Mouse (Mus musculus): Measurements from ENCODE around the gene Itpr3. TPM values are rescaled to one million over a fixed set of nuclear protein-coding genes. Genes with fewer than 3 reads are reported as not detected.
A peak's percentile ranks its signal among the peaks of the same experiment; 100 is the strongest.

The Itpr3 gene
- total and polyA plus RNA-seq, 3 experiments = 4.6 to 6.7 (median 6.2) TPM

GRCm38 (mm10) chr17:27141971-27142450 is 84.9 kb downstream of the Itpr3 start:
- no peaks in the 10 kb centered on the region; the same call in 1 of the 2 replicates for H3K4me1 ChIP-seq (ENCODE audit: control insufficient read depth, insufficient read depth, low read length)
- no peaks in the 10 kb centered on the region for H3K36me3 ChIP-seq (ENCODE audit: control insufficient read depth, insufficient read depth, low read length)
- H3K27me3 ChIP-seq (ENCODE audit: control insufficient read depth, insufficient read depth, low read length) = no peaks in the 10 kb centered on the region
- H3K79me2 ChIP-seq (replicated peaks; ENCODE audit: control insufficient read depth, insufficient read depth, low read length) = no peaks in the 10 kb centered on the region
- H3K4me3 ChIP-seq = no peak overlapping the region
- H3K27ac ChIP-seq = no peak overlapping the region
- WGBS = 30% methylated on average over 10 of the region's 10 CpGs
- intact Hi-C loops (cut with DNase I) = no loop called here
- no peak overlapping the region for H3K9ac ChIP-seq (ENCODE audit: low read depth, low read length)
- DNase-seq = peak in 1 of 2 experiments; percentile 52
- TF ChIP-seq EP300 (IDR thresholded peaks at IDR 0.05; ENCODE audit: insufficient read depth, low read depth, low read length) (0 out of 2 replicates have a peak, but pooled peaks have one; percentile 33), CTCF (IDR thresholded peaks at IDR 0.05) (no peak)

GRCm38 (mm10) chr17:27144152-27144551 is 87.0 kb downstream of the Itpr3 start:
- Histone ChIP-seq H3K27me3 (ENCODE audit: control insufficient read depth, insufficient read depth, low read length) (no peaks in the 10 kb centered on the region), H3K4me3 (no peak overlapping the region), H3K4me1 (ENCODE audit: control insufficient read depth, insufficient read depth, low read length) (no peaks in the 10 kb centered on the region; the same call in 1 of the 2 replicates), H3K9ac (ENCODE audit: low read depth, low read length) (no peak overlapping the region), H3K79me2 (replicated peaks; ENCODE audit: control insufficient read depth, insufficient read depth, low read length) (no peaks in the 10 kb centered on the region), H3K27ac (no peak overlapping the region), H3K36me3 (ENCODE audit: control insufficient read depth, insufficient read depth, low read length) (no peaks in the 10 kb centered on the region)
- 77% methylated on average over 4 of the region's 4 CpGs for WGBS
- no peak for DNase-seq
- intact Hi-C loops (cut with DNase I) = no loop called here
- no peak for TF ChIP-seq EP300 (IDR thresholded peaks at IDR 0.05; ENCODE audit: insufficient read depth, low read depth, low read length)
- no peak for TF ChIP-seq CTCF (IDR thresholded peaks at IDR 0.05)
- no peak for TF ChIP-seq POLR2A (IDR thresholded peaks at IDR 0.05; ENCODE audit: insufficient read depth, low read depth, low read length)

- Histone ChIP-seq H3K4me1 (ENCODE audit: control insufficient read depth, insufficient read depth, low read length) (no peaks in the 10 kb centered on the region; the same call in none of the 2 replicates), H3K27me3 (ENCODE audit: control insufficient read depth, insufficient read depth, low read length) (no peaks in the 10 kb centered on the region), H3K4me3 (no peak overlapping the region), H3K9ac (ENCODE audit: low read depth, low read length) (no peak overlapping the region), H3K27ac (no peak overlapping the region), H3K36me3 (ENCODE audit: control insufficient read depth, insufficient read depth, low read length) (no peaks in the 10 kb centered on the region), H3K79me2 (replicated peaks; ENCODE audit: control insufficient read depth, insufficient read depth, low read length) (no peaks in the 10 kb centered on the region)
- intact Hi-C loops (cut with DNase I) = no loop called here
- DNase-seq = no peak
- TF ChIP-seq POLR2A (IDR thresholded peaks at IDR 0.05; ENCODE audit: insufficient read depth, low read depth, low read length) (no peak), CTCF (IDR thresholded peaks at IDR 0.05) (no peak), EP300 (IDR thresholded peaks at IDR 0.05; ENCODE audit: insufficient read depth, low read depth, low read length) (no peak)
- 19% methylated on average over 8 of the region's 8 CpGs for WGBS
Observed at GRCm38 (mm10) chr17:27146323-27146923, 89.3 kb downstream of the Itpr3 start.

- Histone ChIP-seq H3K36me3 (ENCODE audit: control insufficient read depth, insufficient read depth, low read length) (no peaks in the 10 kb centered on the region), H3K27me3 (ENCODE audit: control insufficient read depth, insufficient read depth, low read length) (no peaks in the 10 kb centered on the region), H3K9ac (ENCODE audit: low read depth, low read length) (no peak overlapping the region), H3K4me3 (no peak overlapping the region), H3K79me2 (replicated peaks; ENCODE audit: control insufficient read depth, insufficient read depth, low read length) (no peaks in the 10 kb centered on the region), H3K27ac (no peak overlapping the region), H3K4me1 (ENCODE audit: control insufficient read depth, insufficient read depth, low read length) (peaks cover 10% of the 10 kb centered on the region; the same call in 1 of the 2 replicates)
- WGBS = 51% methylated on average over 7 of the region's 7 CpGs
- intact Hi-C loops (cut with DNase I) = no loop called here
- peak in 1 of 2 experiments; percentile 28 for DNase-seq
- TF ChIP-seq EP300 (IDR thresholded peaks at IDR 0.05; ENCODE audit: insufficient read depth, low read depth, low read length) (no peak), POLR2A (IDR thresholded peaks at IDR 0.05; ENCODE audit: insufficient read depth, low read depth, low read length) (no peak), CTCF (IDR thresholded peaks at IDR 0.05) (no peak)
Observed at GRCm38 (mm10) chr17:27150871-27151270, 93.8 kb downstream of the Itpr3 start.

- DNase-seq = peak in 1 of 2 experiments; percentile 19
- no peak overlapping the region for H3K27ac ChIP-seq
- H3K36me3 ChIP-seq (ENCODE audit: control insufficient read depth, insufficient read depth, low read length) = no peaks in the 10 kb centered on the region
- 71% methylated on average over 8 of the region's 8 CpGs for WGBS
- no peaks in the 10 kb centered on the region for H3K27me3 ChIP-seq (ENCODE audit: control insufficient read depth, insufficient read depth, low read length)
- peaks cover 10% of the 10 kb centered on the region; the same call in 1 of the 2 replicates for H3K4me1 ChIP-seq (ENCODE audit: control insufficient read depth, insufficient read depth, low read length)
- no peaks in the 10 kb centered on the region for H3K79me2 ChIP-seq (replicated peaks; ENCODE audit: control insufficient read depth, insufficient read depth, low read length)
- no peak overlapping the region for H3K9ac ChIP-seq (ENCODE audit: low read depth, low read length)
- intact Hi-C loops (cut with DNase I) = no loop called here
- TF ChIP-seq EP300 (IDR thresholded peaks at IDR 0.05; ENCODE audit: insufficient read depth, low read depth, low read length) (no peak), CTCF (IDR thresholded peaks at IDR 0.05) (peak; percentile 62), POLR2A (IDR thresholded peaks at IDR 0.05; ENCODE audit: insufficient read depth, low read depth, low read length) (no peak)
- H3K4me3 ChIP-seq = no peak overlapping the region
Observed at GRCm38 (mm10) chr17:27151411-27151810, 94.3 kb downstream of the Itpr3 start.

GRCm38 (mm10) chr17:27152976-27153723 is 96.0 kb downstream of the Itpr3 start:
- Histone ChIP-seq H3K79me2 (replicated peaks; ENCODE audit: control insufficient read depth, insufficient read depth, low read length) (no peaks in the 10 kb centered on the region), H3K9ac (ENCODE audit: low read depth, low read length) (no peak overlapping the region), H3K4me1 (ENCODE audit: control insufficient read depth, insufficient read depth, low read length) (peaks cover 12% of the 10 kb centered on the region; the same call in 1 of the 2 replicates), H3K27me3 (ENCODE audit: control insufficient read depth, insufficient read depth, low read length) (no peaks in the 10 kb centered on the region), H3K27ac (peak overlapping the region; percentile 93), H3K36me3 (ENCODE audit: control insufficient read depth, insufficient read depth, low read length) (no peaks in the 10 kb centered on the region), H3K4me3 (no peak overlapping the region)
- WGBS = 40% methylated on average over 8 of the region's 8 CpGs
- peak in 1 of 2 experiments; percentile 6 for DNase-seq
- intact Hi-C loops (cut with DNase I) = no loop called here
- TF ChIP-seq POLR2A (IDR thresholded peaks at IDR 0.05; ENCODE audit: insufficient read depth, low read depth, low read length) (no peak), EP300 (IDR thresholded peaks at IDR 0.05; ENCODE audit: insufficient read depth, low read depth, low read length) (no peak), CTCF (IDR thresholded peaks at IDR 0.05) (no peak)

Measured in heart, adult 2 months (tissue).